Mouse (Mus musculus): ENCODE data around the gene Vmn1r188. TPM values are rescaled to one million over a fixed set of nuclear protein-coding genes. Genes with fewer than 3 reads are reported as not detected.

Vmn1r188 gene
- polyA plus RNA-seq, 1 experiment, result not detected

DNA sequence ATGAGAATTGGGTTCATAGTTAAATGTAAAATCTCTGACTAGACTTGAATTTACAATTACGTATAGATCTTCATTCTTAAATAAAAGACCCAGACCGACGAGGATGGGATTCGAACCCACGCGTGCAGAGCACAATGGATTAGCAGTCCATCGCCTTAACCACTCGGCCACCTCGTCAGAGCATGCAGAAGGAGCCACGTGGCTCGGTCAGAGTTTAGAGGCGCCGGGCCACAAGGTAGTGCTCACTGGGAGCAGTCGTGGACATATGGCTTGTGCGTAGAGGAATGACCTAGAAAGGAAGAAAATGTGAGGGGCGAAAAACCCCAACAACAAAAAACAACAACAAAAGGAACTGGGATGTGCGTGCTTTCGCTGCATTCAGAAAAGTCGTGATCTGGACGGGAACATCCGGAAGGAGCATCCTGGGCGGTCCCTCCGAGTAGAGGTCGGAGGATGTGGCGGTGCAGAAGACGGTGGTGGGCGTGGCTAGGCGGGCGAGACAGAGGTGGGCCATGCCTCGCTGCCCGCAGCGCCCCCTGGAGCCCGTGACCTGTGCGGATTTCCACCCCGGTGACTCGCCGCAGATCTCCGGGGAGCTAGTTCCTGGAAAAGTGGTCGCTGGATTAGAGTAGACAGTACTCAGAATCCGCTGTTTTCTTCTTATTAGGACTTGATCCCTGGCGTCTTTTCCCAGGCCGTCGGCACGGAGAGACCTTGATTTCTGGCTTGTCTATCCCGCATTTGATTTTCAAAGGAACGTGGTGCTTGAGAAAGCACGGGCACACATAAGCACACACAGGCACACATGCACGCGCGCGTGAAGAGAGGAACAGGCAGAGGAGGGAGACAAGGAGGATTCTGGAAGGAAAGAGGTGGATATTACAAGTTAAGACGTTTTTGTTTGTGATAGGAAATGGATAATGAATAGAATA is 33.4 kb upstream of the Vmn1r188 start:
- TF ChIP-seq SRF (IDR thresholded peaks at IDR 0.05; ENCODE audit: control insufficient read depth, insufficient read length, low read depth) (no peak), POLR2A (IDR thresholded peaks at IDR 0.05; ENCODE audit: insufficient read length, low read depth) (no peak), POLR2AphosphoS2 (IDR thresholded peaks at IDR 0.05; ENCODE audit: insufficient read length, low read depth) (no peak), MAX (IDR thresholded peaks at IDR 0.05; ENCODE audit: low read depth) (peak; percentile 79), MYOD1 (IDR thresholded peaks at IDR 0.05; ENCODE audit: control insufficient read depth in 1 of 3, insufficient read length in 2 of 3, low read depth in 2 of 3) (no peak), USF1 (IDR thresholded peaks at IDR 0.05; ENCODE audit: low read depth) (peak; percentile 58), CEBPB (IDR thresholded peaks at IDR 0.05; ENCODE audit: insufficient read depth, poor library complexity, severe bottlenecking) (no peak), MYOG (IDR thresholded peaks at IDR 0.05; ENCODE audit: control insufficient read depth in 1 of 3, insufficient read depth in 1 of 3, insufficient read length in 2 of 3, low read depth in 2 of 3) (peak in 1 of 3 experiments; percentile 18)
- H3ac ChIP-seq (ENCODE audit: control insufficient read depth, insufficient read length), result peak overlapping the region; percentile 2
- H3K79me2 ChIP-seq (ENCODE audit: control insufficient read depth, insufficient read depth), result no peaks in the 10 kb centered on the region
- H3K27me3 ChIP-seq (ENCODE audit: control insufficient read depth, insufficient read depth, insufficient read length), result no peaks in the 10 kb centered on the region
- peak overlapping the region; percentile 30 for H3K4me3 ChIP-seq
- H3K4me2 ChIP-seq (ENCODE audit: low read depth), result peak overlapping the region; percentile 67
- no peaks in the 10 kb centered on the region for H3K36me3 ChIP-seq (ENCODE audit: control insufficient read depth, insufficient read depth)

DNA sequence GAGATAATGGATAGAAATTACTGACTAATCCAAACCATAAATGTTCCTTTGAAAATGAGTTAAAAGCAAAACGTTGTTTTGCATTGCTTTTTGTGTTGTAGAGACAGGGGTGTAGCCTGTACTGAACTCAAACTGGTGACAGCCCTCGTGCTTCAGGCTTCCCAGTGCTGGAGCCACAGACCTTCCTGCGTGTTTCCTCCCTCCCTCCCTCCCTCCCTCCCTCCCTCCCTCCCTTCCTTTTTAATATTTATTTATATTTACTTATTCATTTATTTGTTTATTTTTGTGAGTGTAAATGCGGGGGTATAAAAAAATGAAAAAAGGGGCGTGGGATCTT is 32.7 kb upstream of the Vmn1r188 start:
- Histone ChIP-seq H3K27me3 (ENCODE audit: control insufficient read depth, insufficient read depth, insufficient read length) (no peaks in the 10 kb centered on the region), H3K4me3 (peak overlapping the region; percentile 30), H3K36me3 (ENCODE audit: control insufficient read depth, insufficient read depth) (no peaks in the 10 kb centered on the region)

DNA sequence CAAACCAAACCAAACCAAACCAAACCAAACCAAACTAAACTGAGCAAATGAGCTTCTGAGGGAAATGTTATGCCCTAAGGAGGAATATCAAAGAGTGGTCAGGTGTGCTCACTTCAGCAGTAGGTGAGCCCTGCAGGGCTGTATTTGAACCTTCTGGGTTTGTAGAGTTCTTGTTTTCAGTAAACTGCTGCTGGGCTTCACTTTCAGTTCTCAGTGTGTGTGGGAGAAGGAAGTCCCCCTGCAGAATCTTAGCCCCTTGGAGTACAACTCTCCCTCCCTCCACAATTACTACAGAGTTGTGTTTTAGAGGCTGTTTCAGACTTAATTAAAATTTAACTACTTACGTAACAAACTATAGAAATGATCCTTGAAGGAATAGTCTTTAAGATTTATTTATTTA is 30.5 kb upstream of the Vmn1r188 start:
- Histone ChIP-seq H3K27me3 (ENCODE audit: control insufficient read depth, insufficient read depth, insufficient read length) (no peaks in the 10 kb centered on the region), H3K4me2 (ENCODE audit: low read depth) (no peak overlapping the region), H3K36me3 (ENCODE audit: control insufficient read depth, insufficient read depth) (no peaks in the 10 kb centered on the region), H3ac (ENCODE audit: control insufficient read depth, insufficient read length) (no peak overlapping the region), H3K4me3 (no peak overlapping the region), H3K79me2 (ENCODE audit: control insufficient read depth, insufficient read depth) (no peaks in the 10 kb centered on the region)
- TF ChIP-seq E2F4 (IDR thresholded peaks at IDR 0.05; ENCODE audit: insufficient read depth), result no peak
- no peak for TF ChIP-seq MYOD1 (IDR thresholded peaks at IDR 0.05; ENCODE audit: control insufficient read depth in 1 of 3, insufficient read length in 2 of 3, low read depth in 2 of 3)
- no peak for TF ChIP-seq TCF12 (IDR thresholded peaks at IDR 0.05; ENCODE audit: insufficient read depth, poor library complexity, severe bottlenecking)
- no peak for TF ChIP-seq REST (IDR thresholded peaks at IDR 0.05; ENCODE audit: insufficient read depth, insufficient read length)
- TF ChIP-seq POLR2A (IDR thresholded peaks at IDR 0.05; ENCODE audit: insufficient read length, low read depth), result no peak
- TF ChIP-seq CEBPB (IDR thresholded peaks at IDR 0.05; ENCODE audit: insufficient read depth, poor library complexity, severe bottlenecking), result no peak
- no peak for TF ChIP-seq MAX (IDR thresholded peaks at IDR 0.05; ENCODE audit: low read depth)
- no peak for TF ChIP-seq SRF (IDR thresholded peaks at IDR 0.05; ENCODE audit: control insufficient read depth, insufficient read length, low read depth)

More for the DNA sequence above, 32.7 kb upstream of the Vmn1r188 start:
- peak overlapping the region; percentile 67 for H3K4me2 ChIP-seq (ENCODE audit: low read depth)
- TF ChIP-seq POLR2AphosphoS2 (IDR thresholded peaks at IDR 0.05; ENCODE audit: insufficient read length, low read depth) (no peak), E2F4 (IDR thresholded peaks at IDR 0.05; ENCODE audit: insufficient read depth) (no peak), MAX (IDR thresholded peaks at IDR 0.05; ENCODE audit: low read depth) (no peak), TCF12 (IDR thresholded peaks at IDR 0.05; ENCODE audit: insufficient read depth, poor library complexity, severe bottlenecking) (no peak), TCF3 (IDR thresholded peaks at IDR 0.05; ENCODE audit: insufficient read length, low read depth) (no peak), MYOG (IDR thresholded peaks at IDR 0.05; ENCODE audit: control insufficient read depth in 1 of 3, insufficient read depth in 1 of 3, insufficient read length in 2 of 3, low read depth in 2 of 3) (no peak), POLR2A (IDR thresholded peaks at IDR 0.05; ENCODE audit: insufficient read length, low read depth) (no peak), USF1 (IDR thresholded peaks at IDR 0.05; ENCODE audit: low read depth) (no peak), REST (IDR thresholded peaks at IDR 0.05; ENCODE audit: insufficient read depth, insufficient read length) (no peak), CEBPB (IDR thresholded peaks at IDR 0.05; ENCODE audit: insufficient read depth, poor library complexity, severe bottlenecking) (no peak), MYOD1 (IDR thresholded peaks at IDR 0.05; ENCODE audit: control insufficient read depth in 1 of 3, insufficient read length in 2 of 3, low read depth in 2 of 3) (no peak), SRF (IDR thresholded peaks at IDR 0.05; ENCODE audit: control insufficient read depth, insufficient read length, low read depth) (no peak)
- no peaks in the 10 kb centered on the region for H3K79me2 ChIP-seq (ENCODE audit: control insufficient read depth, insufficient read depth)
- H3ac ChIP-seq (ENCODE audit: control insufficient read depth, insufficient read length), result peak overlapping the region; percentile 2

DNA sequence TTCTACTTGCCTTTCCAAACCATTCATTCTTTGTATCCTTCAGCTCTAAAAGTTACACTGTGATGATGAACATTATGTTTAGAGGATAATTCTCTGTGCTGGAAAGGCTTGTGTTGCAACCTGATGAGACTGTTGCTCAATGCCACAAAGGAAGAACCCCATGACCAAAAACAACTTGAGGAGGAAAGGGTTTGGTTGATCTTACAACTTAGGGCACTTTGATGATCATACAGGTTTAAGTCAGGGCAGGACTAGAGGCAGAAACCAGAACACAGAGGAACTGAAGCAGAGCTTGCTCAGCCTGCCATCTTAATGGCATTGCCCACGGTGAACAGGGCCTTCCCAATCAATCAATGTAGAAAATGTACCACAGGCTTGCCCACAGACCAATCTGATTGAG is 22.8 kb upstream of the Vmn1r188 start:
- Histone ChIP-seq H3K36me3 (ENCODE audit: control insufficient read depth, insufficient read depth) (no peaks in the 10 kb centered on the region), H3ac (ENCODE audit: control insufficient read depth, insufficient read length) (no peak overlapping the region), H3K79me2 (ENCODE audit: control insufficient read depth, insufficient read depth) (no peaks in the 10 kb centered on the region), H3K4me3 (no peak overlapping the region), H3K4me2 (ENCODE audit: low read depth) (no peak overlapping the region), H3K27me3 (ENCODE audit: control insufficient read depth, insufficient read depth, insufficient read length) (no peaks in the 10 kb centered on the region)
- TF ChIP-seq SRF (IDR thresholded peaks at IDR 0.05; ENCODE audit: control insufficient read depth, insufficient read length, low read depth) (no peak), CEBPB (IDR thresholded peaks at IDR 0.05; ENCODE audit: insufficient read depth, poor library complexity, severe bottlenecking) (no peak), MYOD1 (IDR thresholded peaks at IDR 0.05; ENCODE audit: control insufficient read depth in 1 of 3, insufficient read length in 2 of 3, low read depth in 2 of 3) (no peak), POLR2AphosphoS2 (IDR thresholded peaks at IDR 0.05; ENCODE audit: insufficient read length, low read depth) (no peak), MYOG (IDR thresholded peaks at IDR 0.05; ENCODE audit: control insufficient read depth in 1 of 3, insufficient read depth in 1 of 3, insufficient read length in 2 of 3, low read depth in 2 of 3) (no peak), TCF12 (IDR thresholded peaks at IDR 0.05; ENCODE audit: insufficient read depth, poor library complexity, severe bottlenecking) (no peak), MAX (IDR thresholded peaks at IDR 0.05; ENCODE audit: low read depth) (no peak), TCF3 (IDR thresholded peaks at IDR 0.05; ENCODE audit: insufficient read length, low read depth) (no peak), USF1 (IDR thresholded peaks at IDR 0.05; ENCODE audit: low read depth) (no peak), E2F4 (IDR thresholded peaks at IDR 0.05; ENCODE audit: insufficient read depth) (no peak), REST (IDR thresholded peaks at IDR 0.05; ENCODE audit: insufficient read depth, insufficient read length) (no peak), POLR2A (IDR thresholded peaks at IDR 0.05; ENCODE audit: insufficient read length, low read depth) (no peak)
